Mouse (Mus musculus) yolk sac, embryonic 10.5 days (tissue): ENCODE results near the gene Sipa1l1.
A peak's percentile ranks its signal among the peaks of the same experiment; 100 is the strongest.

Experiments used
- DNase-seq: peaks from one replicate; pipeline ENCODE4 v3.0.0-alpha.2; 2017; ENCODE audit warnings: low spot score

The Sipa1l1 gene

GRCm38 (mm10) chr12:82168820-82169533, at the start of gene Sipa1l1:
TSS of gene Sipa1l1 (plus strand) at chr12:82169320.
- peak; percentile 96 for DNase-seq

DNA sequence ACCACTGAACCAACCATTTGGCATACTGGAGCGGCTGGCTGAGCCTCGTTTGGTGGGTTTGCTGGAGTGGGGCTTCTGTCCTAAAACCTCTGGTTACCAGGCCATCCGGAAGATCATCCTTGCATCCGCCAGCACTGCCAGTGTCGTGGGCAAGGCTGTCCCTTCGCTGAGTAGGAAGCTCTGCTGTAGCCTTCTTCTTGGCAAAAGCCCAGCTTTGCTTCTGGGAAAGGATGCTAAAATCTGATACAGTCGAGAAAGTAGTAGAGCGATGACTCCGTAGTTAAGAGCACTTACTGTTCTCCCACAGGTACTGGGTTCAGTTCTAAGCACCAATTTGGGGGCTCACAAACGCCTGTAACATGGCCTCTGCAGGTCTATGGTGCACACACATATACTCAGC, 47.2 kb upstream of the Sipa1l1 start:
- no peak for DNase-seq

DNA sequence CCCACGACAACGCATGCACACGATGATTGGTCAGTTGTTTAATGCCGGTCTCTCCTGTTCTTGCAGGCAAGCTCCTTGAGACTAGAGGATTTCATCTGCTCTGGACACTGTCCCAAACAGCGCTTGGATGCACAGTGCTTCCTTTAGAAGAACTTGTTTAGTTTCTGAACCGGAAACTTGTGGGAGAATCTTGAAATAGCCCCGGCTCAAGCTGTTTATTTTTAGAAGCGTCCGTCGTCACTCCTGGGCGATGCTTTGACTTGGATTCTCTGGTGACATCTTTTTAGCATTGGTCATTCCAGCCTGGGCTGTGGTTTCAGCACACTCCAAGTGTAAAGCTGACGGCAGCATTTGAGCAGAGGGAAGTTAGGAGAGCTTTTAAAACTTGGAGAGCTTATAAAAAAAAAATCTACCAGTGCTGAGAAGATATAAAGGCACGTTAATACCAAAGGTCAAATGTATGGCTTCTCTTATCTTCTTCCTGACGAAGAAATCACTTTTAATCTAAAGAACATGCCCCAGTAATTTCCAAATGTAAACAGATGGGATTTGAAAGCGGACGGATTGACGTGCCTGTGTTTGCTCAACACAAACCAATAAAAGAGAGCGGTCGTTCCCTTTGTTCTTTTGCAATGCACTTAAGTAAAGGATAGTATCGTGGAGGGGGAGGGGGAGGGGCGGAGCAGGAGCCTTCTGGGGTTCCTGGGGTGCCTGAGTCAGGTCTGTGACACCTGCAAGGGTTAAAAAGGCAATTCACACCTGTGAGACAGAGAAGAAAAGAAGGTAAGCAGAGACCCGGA, 46.5 kb upstream of the Sipa1l1 start:
- DNase-seq, result peak; percentile 66

- peak; percentile 60 for DNase-seq
Measured at GRCm38 (mm10) chr12:82126796-82127195, 42.3 kb upstream of the Sipa1l1 start.

DNA sequence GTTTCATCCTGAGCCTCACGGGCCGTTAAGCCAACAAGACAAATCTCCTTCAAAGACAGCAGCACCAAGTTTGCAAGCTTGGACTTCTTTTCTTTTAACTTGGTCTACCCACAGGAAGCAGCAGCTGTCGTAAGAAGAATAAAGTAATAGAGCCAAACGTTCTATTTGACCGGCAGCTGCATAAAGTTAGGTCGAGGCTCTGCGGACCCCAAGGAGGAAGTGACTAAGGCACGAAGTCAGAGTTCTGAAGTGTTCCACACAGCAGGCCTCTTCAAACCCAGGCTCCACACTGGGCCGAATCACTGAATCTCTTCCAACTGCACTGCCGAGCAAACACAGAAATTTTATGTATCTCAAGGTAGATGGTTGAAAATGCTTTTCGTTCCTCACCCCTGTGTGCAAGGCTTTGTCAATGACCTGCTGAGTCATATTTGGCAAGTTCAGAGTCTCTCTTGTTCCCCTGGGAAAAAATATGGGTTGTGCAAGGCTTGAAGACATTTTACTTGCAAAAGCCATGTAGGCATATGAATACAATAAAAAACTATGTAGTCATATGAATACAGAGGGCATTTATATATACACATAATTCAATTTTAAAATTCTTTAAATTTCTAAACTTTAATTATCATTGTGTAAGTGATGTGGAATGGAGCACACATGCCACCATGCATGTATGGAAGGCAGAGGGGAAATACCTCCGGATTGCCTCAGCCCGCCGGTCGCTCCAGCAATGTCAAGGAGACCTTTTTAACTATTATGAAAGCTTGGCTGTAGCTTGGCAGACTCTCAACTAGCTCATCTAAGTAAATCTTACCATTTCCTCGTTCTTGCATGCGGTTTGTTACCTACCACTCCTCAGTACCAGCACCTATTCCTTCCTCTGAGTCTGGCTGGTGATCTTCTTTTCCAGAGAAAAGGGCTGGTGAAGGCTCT, 29.6 kb upstream of the Sipa1l1 start:
- no peak for DNase-seq

GRCm38 (mm10) chr12:82143371-82143770, 25.7 kb upstream of the Sipa1l1 start:
- DNase-seq, result no peak

DNA sequence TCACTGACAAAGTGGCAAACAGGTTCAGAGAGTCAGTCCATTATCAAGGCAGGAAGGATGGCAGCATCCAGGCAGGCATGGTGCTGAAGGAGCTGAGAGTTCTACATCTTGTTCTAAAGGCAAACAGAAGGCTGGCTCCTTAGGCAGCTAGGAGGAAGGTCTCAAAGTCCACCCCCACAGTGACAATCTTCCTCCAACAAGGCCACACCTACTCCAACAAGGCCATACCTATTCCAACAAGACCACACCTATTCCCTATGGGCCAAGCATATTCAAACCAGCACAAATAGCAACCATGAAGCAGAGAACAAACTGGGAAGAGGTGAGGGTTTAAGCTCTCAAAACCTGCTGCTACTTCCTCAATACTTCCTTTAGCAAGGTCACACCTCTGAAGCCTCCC, 23.9 kb upstream of the Sipa1l1 start:
- no peak for DNase-seq

DNA sequence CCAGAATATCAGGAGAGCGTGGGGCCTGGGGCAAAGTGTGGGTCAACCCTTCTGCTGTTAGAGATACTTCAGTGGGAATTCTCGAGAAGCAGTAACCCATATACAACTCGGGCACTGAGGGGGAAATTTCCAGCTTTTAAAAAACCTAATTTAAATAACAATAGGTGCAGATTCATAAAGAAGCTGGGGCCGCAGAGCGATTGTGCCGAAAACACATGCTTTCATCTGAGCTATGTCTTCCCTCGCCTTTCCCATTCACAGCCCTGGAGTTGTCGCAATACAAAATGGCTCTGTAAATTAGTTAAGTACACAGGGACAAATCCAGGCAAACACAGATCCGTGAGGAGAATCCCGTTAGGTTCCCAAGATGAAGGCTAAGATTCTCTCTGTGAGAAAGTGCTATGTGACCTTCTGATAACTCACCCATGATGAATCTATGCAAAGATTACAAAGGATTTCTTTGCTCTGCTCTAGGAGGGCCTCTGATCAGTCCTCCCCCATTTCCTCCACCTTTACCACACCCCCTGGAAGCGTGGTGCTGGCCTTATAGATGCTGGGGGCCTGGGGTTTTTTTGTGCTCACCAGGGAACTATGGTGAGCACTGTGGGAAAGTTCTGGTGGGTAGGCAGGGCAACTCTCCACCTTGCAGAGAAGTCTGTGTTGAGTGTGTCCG, 22.0 kb upstream of the Sipa1l1 start:
- DNase-seq, result no peak

DNA sequence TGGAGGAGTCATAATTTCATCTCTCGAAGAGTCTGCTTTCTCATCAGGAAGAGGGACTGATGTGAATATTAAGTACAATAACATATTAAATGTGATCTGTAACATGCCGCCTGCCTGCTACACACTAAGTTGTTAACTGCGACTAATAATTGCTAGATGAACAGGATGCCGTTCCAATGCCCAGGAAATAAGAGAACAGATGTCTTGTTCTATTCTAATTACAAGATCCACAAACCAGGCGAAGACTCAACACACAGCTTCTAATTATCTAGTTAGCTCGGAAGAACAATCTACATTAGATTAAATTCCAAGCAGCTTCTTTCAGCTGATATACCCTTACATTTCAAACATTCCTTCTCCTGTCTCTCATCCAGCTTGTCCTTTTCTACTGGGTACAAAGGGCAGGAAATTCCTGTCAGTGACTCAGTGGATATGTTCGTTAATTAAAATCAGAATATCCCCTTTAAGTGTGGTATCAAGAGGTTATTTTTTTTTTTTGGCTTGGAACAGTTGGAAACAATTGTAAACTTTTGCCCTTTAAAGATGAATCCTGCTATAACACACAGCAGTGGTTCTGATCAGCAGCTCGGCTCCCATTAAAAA, 20.7 kb upstream of the Sipa1l1 start:
- DNase-seq, result no peak

- DNase-seq, result no peak
Measured at GRCm38 (mm10) chr12:82151019-82151418, 18.1 kb upstream of the Sipa1l1 start.

DNA sequence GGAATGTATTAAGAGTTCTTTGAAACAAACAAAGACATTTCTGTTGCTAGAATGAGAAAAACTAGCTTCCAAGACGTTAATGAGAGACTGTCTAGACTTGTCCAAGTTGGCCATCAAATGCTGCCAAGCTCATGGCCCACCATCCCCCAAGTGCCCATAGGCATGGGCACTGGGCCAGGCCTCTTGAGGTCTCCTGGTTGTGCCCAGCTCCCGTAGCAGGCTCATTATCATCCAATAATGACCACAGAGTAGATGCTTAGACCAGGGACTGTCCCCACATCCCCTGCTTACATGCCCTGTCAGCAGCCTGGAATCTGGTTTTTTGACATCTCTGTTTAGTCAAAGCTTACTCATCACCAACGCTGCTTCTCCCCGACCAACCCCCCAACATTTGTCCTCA, 14.6 kb upstream of the Sipa1l1 start:
- DNase-seq, result no peak

DNA sequence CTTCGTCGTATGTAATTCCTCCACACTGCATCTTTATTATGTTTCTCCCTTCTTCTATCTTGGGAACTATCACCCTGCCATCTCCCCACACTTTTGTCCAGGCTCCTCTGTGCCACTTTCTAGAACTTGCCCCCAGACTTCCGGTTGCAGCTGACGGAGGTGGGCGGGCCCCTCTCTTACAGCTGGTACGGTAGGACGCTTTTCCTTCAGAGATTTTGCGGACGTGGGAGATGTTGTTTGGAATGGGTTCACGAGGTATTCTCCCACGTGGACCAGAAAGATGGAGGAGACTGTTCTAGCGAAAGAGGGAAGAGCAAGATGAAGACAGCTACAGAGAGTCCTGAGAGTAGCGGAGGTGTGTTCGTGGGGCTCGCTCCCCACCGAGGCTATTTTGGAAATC, 10.6 kb upstream of the Sipa1l1 start:
- DNase-seq, result no peak

DNA sequence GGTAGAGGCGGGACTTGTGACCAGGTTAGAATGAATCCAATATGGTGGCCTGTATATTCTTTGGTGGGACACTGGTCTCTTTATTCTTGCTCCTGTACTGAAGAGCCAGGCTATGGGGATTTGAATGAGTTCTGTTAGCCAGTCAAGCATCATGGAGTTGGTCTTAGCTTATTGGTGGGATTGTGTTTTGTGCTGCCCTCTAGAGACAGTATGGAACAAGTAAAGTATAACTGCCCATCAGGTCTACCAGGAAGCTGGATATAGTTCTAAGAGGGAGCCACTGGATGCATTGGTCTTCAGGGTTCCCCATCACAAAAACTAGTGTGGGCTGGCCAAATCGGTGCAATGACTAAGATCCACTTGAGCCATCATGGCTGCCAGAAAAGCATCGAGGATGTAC, 9.7 kb upstream of the Sipa1l1 start:
- no peak for DNase-seq

GRCm38 (mm10) chr12:82165651-82166050, 3.5 kb upstream of the Sipa1l1 start:
- DNase-seq, result no peak

GRCm38 (mm10) chr12:82166101-82166571, 3.0 kb upstream of the Sipa1l1 start:
- DNase-seq, result no peak

- DNase-seq, result peak; percentile 73
Measured at GRCm38 (mm10) chr12:82169571-82170431, 681 bp downstream of the Sipa1l1 start.

GRCm38 (mm10) chr12:82170461-82171279, 1.6 kb downstream of the Sipa1l1 start:
- DNase-seq, result no peak

DNA sequence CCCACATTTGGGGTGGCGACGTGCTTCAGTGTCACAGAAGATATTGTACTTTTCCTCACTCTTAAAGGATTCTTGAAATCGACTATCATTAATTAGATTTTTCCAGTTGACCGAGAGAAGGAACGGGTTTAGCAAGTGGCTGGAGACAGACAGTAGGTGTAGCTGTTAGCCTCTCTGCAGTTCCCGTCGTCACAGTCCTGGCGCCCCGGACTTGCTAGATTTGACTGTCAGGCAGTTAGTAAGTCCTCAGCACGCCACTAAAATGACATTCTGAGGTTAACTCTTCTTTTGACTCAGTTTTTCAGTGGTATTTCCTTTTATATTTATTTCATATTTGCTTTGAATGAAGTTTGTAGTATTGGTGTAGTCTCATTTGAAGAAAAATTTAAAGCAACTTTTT, 2.5 kb downstream of the Sipa1l1 start:
- DNase-seq, result no peak

DNA sequence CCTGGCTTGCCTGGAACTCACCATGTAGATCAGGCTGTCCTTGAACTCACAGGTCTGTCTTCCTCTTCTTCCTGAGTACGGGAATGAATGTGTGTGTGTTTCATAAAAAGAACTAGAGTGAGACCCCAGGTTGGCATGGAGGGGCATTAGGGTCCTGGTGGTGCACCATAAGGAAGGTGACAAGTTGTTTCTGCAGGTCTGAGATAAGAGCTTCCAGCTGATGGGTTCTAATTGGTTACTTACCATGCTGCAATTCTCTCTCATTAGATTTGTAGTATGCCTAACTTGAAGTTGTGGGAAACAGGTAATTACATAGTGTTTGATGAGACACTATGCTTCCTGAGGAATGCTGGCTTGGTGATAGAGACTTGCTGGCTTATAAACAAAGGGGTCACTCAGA, 4.5 kb downstream of the Sipa1l1 start:
- DNase-seq, result no peak
